Mouse (Mus musculus) kidney, adult 2 months (tissue): Measurements from ENCODE around the gene Lingo3. TPM values are rescaled to one million over a fixed set of nuclear protein-coding genes. Genes with fewer than 3 reads are reported as not detected.

Source experiments
- DNase-seq: peaks from one replicate; pipeline ENCODE4 v3.0.0; 2021
- H3K27ac ChIP-seq: fragments of 200-500 bp; 2 replicates; pipeline ENCODE4 v1.5.1; 2012; ENCODE audit warnings: low read depth, low read length, control low read depth, inconsistent platforms; ENCODE audit not compliant: insufficient read depth
- H3K27me3 ChIP-seq: fragments of 200-500 bp; replicated peaks from 2 replicates; pipeline ENCODE4 v1.6.1; 2012; ENCODE audit warnings: mild to moderate bottlenecking, moderate library complexity, low read length, inconsistent platforms; ENCODE audit not compliant: control insufficient read depth, insufficient read depth
- H3K36me3 ChIP-seq: fragments of 200-500 bp; 2 replicates; pipeline ENCODE4 v1.6.1; 2012; ENCODE audit warnings: mild to moderate bottlenecking, moderate library complexity, low read length, inconsistent platforms; ENCODE audit not compliant: control insufficient read depth, insufficient read depth
- H3K4me1 ChIP-seq: fragments of 200-500 bp; 2 replicates; pipeline ENCODE4 v1.6.1; 2011; ENCODE audit warnings: low read length; ENCODE audit not compliant: control insufficient read depth, insufficient read depth
- H3K4me3 ChIP-seq: fragments of 200-500 bp; 2 replicates; pipeline ENCODE4 v1.5.1; 2011; ENCODE audit warnings: mild to moderate bottlenecking, low read depth, low read length, control low read depth; ENCODE audit not compliant: insufficient read depth
- CTCF ChIP-seq: fragments of 200-500 bp; conservative IDR thresholded peaks from 2 replicates; pipeline ENCODE4 v1.5.1; 2011; ENCODE audit warnings: low read depth, mild to moderate bottlenecking, control low read depth, low read length, moderate library complexity, mixed read lengths; ENCODE audit not compliant: insufficient read depth, insufficient read length
- POLR2A ChIP-seq: fragments of 200-500 bp; IDR thresholded peaks from one replicate; pipeline ENCODE4 v1.6.1; 2011; ENCODE audit warnings: low read depth, low read length, control low read depth
- WGBS: fragments of 180-500 bp; shearing (Covaris S2); methylation state at CpG from one replicate; pipeline ENCODE4 v1.1.7; 2018; 5-methylcytosine and 5-hydroxymethylcytosine counted together
- polyA plus RNA-seq: library from polyadenylated mRNA; depleted of rRNA; stranded (reverse); fragments of >200 nt; gene quantifications from 2 replicates; pipeline ENCODE4 v1.2.3, GENCODE M21; 2012

Lingo3 gene
- polyA plus RNA-seq, 1 experiment = 0.09 TPM

GRCm38 (mm10) chr10:80798150-80799006, 45.5 kb downstream of the Lingo3 start, which contains the start of the genes Sf3a2 and Plekhj1:
Sf3a2 (plus strand) TSS chr10:80798198.
Plekhj1 (minus strand) TSS chr10:80798626.
- no peaks in the 10 kb centered on the region for H3K27me3 ChIP-seq
- no peaks in the 10 kb centered on the region for H3K36me3 ChIP-seq
- peak within 1 kb of the TSS; percentile 97 for H3K27ac ChIP-seq
- TF ChIP-seq CTCF (0 out of 2 replicates have a peak, but pooled peaks have one; percentile 2), POLR2A (no peak)
- WGBS = under 1% methylated on average over 104 of the region's 104 CpGs
- DNase-seq = peak; percentile 97
- H3K4me1 ChIP-seq = peaks cover 10% of the 10 kb centered on the region; the same call in 1 of the 2 replicates
- peak within 1 kb of the TSS; percentile 69 for H3K4me3 ChIP-seq

- H3K4me3 ChIP-seq = peak overlapping the region; percentile 69
- no peaks in the 10 kb centered on the region for H3K27me3 ChIP-seq
- H3K36me3 ChIP-seq = no peaks in the 10 kb centered on the region
- TF ChIP-seq CTCF (no peak), POLR2A (no peak)
- peak overlapping the region; percentile 97 for H3K27ac ChIP-seq
- WGBS = 1% methylated on average over 59 of the region's 59 CpGs
- DNase-seq = no peak
- peaks cover 10% of the 10 kb centered on the region; the same call in 1 of the 2 replicates for H3K4me1 ChIP-seq
Observed at GRCm38 (mm10) chr10:80797186-80798149, 46.4 kb downstream of the Lingo3 start.

- Histone ChIP-seq H3K27ac (no peak overlapping the region), H3K4me3 (no peak overlapping the region), H3K36me3 (no peaks in the 10 kb centered on the region), H3K4me1 (peaks cover 10% of the 10 kb centered on the region; the same call in 1 of the 2 replicates), H3K27me3 (no peaks in the 10 kb centered on the region)
- TF ChIP-seq CTCF (no peak), POLR2A (no peak)
- DNase-seq = no peak
- 68% methylated on average over 9 of the region's 9 CpGs for WGBS
Observed at GRCm38 (mm10) chr10:80796307-80796848, 47.5 kb downstream of the Lingo3 start.

GRCm38 (mm10) chr10:80794750-80795149, 49.1 kb downstream of the Lingo3 start:
- Histone ChIP-seq H3K36me3 (no peaks in the 10 kb centered on the region), H3K4me3 (no peak overlapping the region), H3K27ac (no peak overlapping the region), H3K4me1 (peaks cover 10% of the 10 kb centered on the region; the same call in 1 of the 2 replicates), H3K27me3 (no peaks in the 10 kb centered on the region)
- 90% methylated on average over 8 of the region's 8 CpGs for WGBS
- TF ChIP-seq POLR2A (no peak), CTCF (no peak)
- no peak for DNase-seq

- DNase-seq = peak; percentile 34
- Histone ChIP-seq H3K4me1 (peaks cover 4% of the 10 kb centered on the region; the same call in 1 of the 2 replicates), H3K36me3 (no peaks in the 10 kb centered on the region), H3K4me3 (no peak overlapping the region), H3K27ac (no peak overlapping the region), H3K27me3 (no peaks in the 10 kb centered on the region)
- WGBS = 55% methylated on average over 4 of the region's 4 CpGs
- TF ChIP-seq POLR2A = no peak
- TF ChIP-seq CTCF = no peak
Observed at GRCm38 (mm10) chr10:80793803-80794202, 50.0 kb downstream of the Lingo3 start.

- H3K27me3 ChIP-seq = no peaks in the 10 kb centered on the region
- H3K4me3 ChIP-seq = no peak overlapping the region
- no peaks in the 10 kb centered on the region for H3K36me3 ChIP-seq
- H3K4me1 ChIP-seq = peaks cover 4% of the 10 kb centered on the region; the same call in 1 of the 2 replicates
- no peak for DNase-seq
- H3K27ac ChIP-seq = no peak overlapping the region
- 83% methylated on average over 13 of the region's 13 CpGs for WGBS
- TF ChIP-seq POLR2A (no peak), CTCF (no peak)
Observed at GRCm38 (mm10) chr10:80793033-80793784, 50.6 kb downstream of the Lingo3 start.
